9 mouse cellular contexts compared by ENCODE assay signal in the genomic region with DNA sequence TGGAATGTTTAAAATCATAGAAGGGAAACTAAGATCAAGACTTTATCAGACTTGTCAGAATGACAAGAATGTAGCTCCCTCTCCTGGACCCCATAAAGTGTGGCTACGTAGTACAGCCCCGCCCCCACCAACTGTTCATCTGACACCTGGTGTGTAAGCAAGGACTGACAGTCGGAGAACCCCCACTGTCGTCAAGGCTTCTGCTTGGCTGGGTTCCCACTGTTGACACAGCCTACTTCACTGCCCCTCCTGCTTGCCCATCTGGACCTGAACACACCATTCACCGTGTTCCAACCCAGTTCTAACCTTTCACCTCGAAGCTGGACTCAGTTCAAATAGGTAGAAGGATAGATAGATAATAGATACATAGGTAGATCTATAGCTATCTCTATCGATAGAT. TPM values are rescaled to one million over a fixed set of nuclear protein-coding genes. Genes with fewer than 3 reads are reported as not detected.
A peak's percentile ranks its signal among the peaks of the same experiment; 100 is the strongest.
DNase-seq lines count a peak whose midpoint lies in the region; ATAC-seq lines count a peak whose summit lies in the region.
"Had no signal": no experiment of that assay in that cellular context is flagged by ENCODE, and none has a peak within 500 bp of the region (broad histone marks: within the 10 kb centered on the region; RNA-seq: fewer than 3 reads in every experiment).

No protein-coding gene starts in this region.

- WGBS in kidney, embryonic 15.5 days: 37% methylated on average over 7 of the region's 7 CpGs
- WGBS in hindbrain, embryonic 11.5 days: 65% methylated on average over 7 of the region's 7 CpGs

- H3K4me2 ChIP-seq in kidney, embryonic 15.5 days: no peak overlapping the region
- no peak overlapping the region for H3K4me2 ChIP-seq in hindbrain, embryonic 11.5 days (replicated peaks; ENCODE audit: low read depth, low read length)
- H3K4me2 ChIP-seq: midbrain, embryonic 13.5 days had no signal

- H3K36me3 ChIP-seq in kidney, embryonic 15.5 days: no peaks in the 10 kb centered on the region
- H3K36me3 ChIP-seq in hindbrain, embryonic 11.5 days (ENCODE audit: control insufficient read depth, insufficient read depth, low read length): no peaks in the 10 kb centered on the region
- H3K36me3 ChIP-seq: midbrain, embryonic 13.5 days had no signal

- ATAC-seq in kidney, embryonic 15.5 days (replicated peaks; ENCODE audit: low FRiP score): peak; percentile 52; the same call in 1 of the 2 replicates
- peak; percentile 23; the same call in 1 of the 2 replicates for ATAC-seq in neutrophil, adult 5-6 weeks (ENCODE audit: extremely low read depth, insufficient number of reproducible peaks, low FRiP score, poor library complexity, severe bottlenecking)
- no peak for ATAC-seq in hindbrain, embryonic 11.5 days (ENCODE audit: low FRiP score)
- ATAC-seq: midbrain, embryonic 13.5 days had no signal

- intact Hi-C loops in left cerebral cortex, postnatal 4 days (cut with DNase I): no loop called here
- intact Hi-C loops in left cerebral cortex, postnatal 14 days (cut with DNase I): no loop called here

- no peak overlapping the region for H3K9ac ChIP-seq in kidney, embryonic 15.5 days
- no peak overlapping the region for H3K9ac ChIP-seq in hindbrain, embryonic 11.5 days (ENCODE audit: low read depth, low read length)
- H3K9ac ChIP-seq: midbrain, embryonic 13.5 days had no signal

- H3K27ac ChIP-seq in kidney, embryonic 15.5 days: no peak overlapping the region
- no peak overlapping the region for H3K27ac ChIP-seq in hindbrain, embryonic 11.5 days (ENCODE audit: low read depth, low read length)
- H3K27ac ChIP-seq: midbrain, embryonic 13.5 days had no signal

- H3K27me3 ChIP-seq in kidney, embryonic 15.5 days: no peaks in the 10 kb centered on the region
- no peaks in the 10 kb centered on the region for H3K27me3 ChIP-seq in hindbrain, embryonic 11.5 days (ENCODE audit: control insufficient read depth, insufficient read depth, low read length)
- H3K27me3 ChIP-seq: midbrain, embryonic 13.5 days had no signal

- H3K9me3 ChIP-seq in kidney, embryonic 15.5 days (replicated peaks): no peaks in the 10 kb centered on the region
- H3K9me3 ChIP-seq in hindbrain, embryonic 11.5 days (ENCODE audit: control insufficient read depth, low read length): no peaks in the 10 kb centered on the region
- H3K9me3 ChIP-seq: midbrain, embryonic 13.5 days had no signal

- no peak overlapping the region for H3K4me3 ChIP-seq in kidney, embryonic 15.5 days (replicated peaks)
- H3K4me3 ChIP-seq in hindbrain, embryonic 11.5 days (ENCODE audit: low read depth, low read length): no peak overlapping the region
- H3K4me3 ChIP-seq: midbrain, embryonic 13.5 days had no signal

- peaks cover 8% of the 10 kb centered on the region; the same call in 1 of the 2 replicates for H3K4me1 ChIP-seq in kidney, embryonic 15.5 days
- H3K4me1 ChIP-seq in hindbrain, embryonic 11.5 days (replicated peaks; ENCODE audit: control insufficient read depth, insufficient read depth, low read length): no peaks in the 10 kb centered on the region
- H3K4me1 ChIP-seq: midbrain, embryonic 13.5 days had no signal

- peak; percentile 87 for DNase-seq in left cerebral cortex, postnatal 4 days
- DNase-seq in left cerebral cortex, postnatal 14 days (ENCODE audit: low spot score in 2 of 2): no peak
- peak; percentile 29 for DNase-seq in R1 (ENCODE audit: low read depth, low spot score)
- DNase-seq in hindbrain, embryonic 11.5 days (ENCODE audit: low spot score): no peak
- no peak for DNase-seq in layer of hippocampus, adult 18-20 months (ENCODE audit: low spot score in 2 of 2)
- DNase-seq: cerebellum, adult 11-12 months had no signal

RNA-seq across cellular contexts. Expression of a gene that starts 15.5 kb away (rescaled TPM):
- 10 to 100 TPM; 50.7 to 57.6 TPM for total RNA-seq in left cerebral cortex, postnatal 4 days (2021)
- total RNA-seq in left cerebral cortex, postnatal 14 days (2021): 10 to 100 TPM; 68.4 to 69.9 TPM
- 71.6 and 82.8 TPM in 2 replicates for polyA plus RNA-seq in kidney, embryonic 15.5 days (2015; fragmentation: Nextera tagmentation; extraction: Ambion mirVana)
- total RNA-seq in neutrophil, adult 5-6 weeks (2017): 36.6 and 47.0 TPM in 2 replicates
- 42.1 and 45.0 TPM in 2 replicates for polyA plus RNA-seq in hindbrain, embryonic 11.5 days (2014; fragmentation: Nextera tagmentation; extraction: Ambion mirVana)
- 100 to 1,000 TPM in 1 of 2 experiments, 10 to 100 TPM in 1; 94.5 to 101 TPM for total RNA-seq in layer of hippocampus, adult 18-20 months (2021)

RNA-seq across cellular contexts. Expression of a gene that starts 32.4 kb away (rescaled TPM):
- total RNA-seq in left cerebral cortex, postnatal 4 days (2021): 1 to 10 TPM; 7.6 to 8.3 TPM
- 1 to 10 TPM; 2.5 to 2.6 TPM for total RNA-seq in left cerebral cortex, postnatal 14 days (2021)
- polyA plus RNA-seq in kidney, embryonic 15.5 days (2015; fragmentation: Nextera tagmentation; extraction: Ambion mirVana): 120 and 124 TPM in 2 replicates
- total RNA-seq in neutrophil, adult 5-6 weeks (2017): 10.7 and 13.2 TPM in 2 replicates
- polyA plus RNA-seq in hindbrain, embryonic 11.5 days (2014; fragmentation: Nextera tagmentation; extraction: Ambion mirVana): 156 and 163 TPM in 2 replicates
- 1 to 10 TPM; 1.1 TPM for total RNA-seq in layer of hippocampus, adult 18-20 months (2021)

RNA-seq across cellular contexts. Expression of a gene that starts 53.9 kb away (rescaled TPM):
- 10 to 100 TPM; 32.3 to 35.6 TPM for total RNA-seq in left cerebral cortex, postnatal 4 days (2021)
- total RNA-seq in left cerebral cortex, postnatal 14 days (2021): 10 to 100 TPM; 35.8 to 37.5 TPM
- polyA plus RNA-seq in kidney, embryonic 15.5 days (2015; fragmentation: Nextera tagmentation; extraction: Ambion mirVana): 3.8 and 4.4 TPM in 2 replicates
- total RNA-seq in neutrophil, adult 5-6 weeks (2017): 15.2 and 16.2 TPM in 2 replicates
- polyA plus RNA-seq in hindbrain, embryonic 11.5 days (2014; fragmentation: Nextera tagmentation; extraction: Ambion mirVana): 2.1 TPM in 2 replicates
- 10 to 100 TPM; 65.2 to 68.1 TPM for total RNA-seq in layer of hippocampus, adult 18-20 months (2021)

Comparison
In these comparisons a context has a peak if more than half of its experiments do, and no peak if none do; other contexts are left out.
1. DNase-seq: peak in left cerebral cortex, postnatal 4 days (single experiment) and R1 (single experiment); none in left cerebral cortex, postnatal 14 days (0 of 2), hindbrain, embryonic 11.5 days (single experiment) and layer of hippocampus, adult 18-20 months (0 of 2).